Mouse (Mus musculus) B cell, adult 67 days (primary cell): ENCODE measurements around the gene Acoxl. TPM values are rescaled to one million over a fixed set of nuclear protein-coding genes. Genes with fewer than 3 reads are reported as not detected.

Source experiments
- total RNA-seq, 2 experiments: library from RNA; stranded (reverse); gene quantifications; 4 replicates each; pipeline ENCODE4 v1.2.4; 2023

Acoxl gene
- not detected for total RNA-seq

DNA sequence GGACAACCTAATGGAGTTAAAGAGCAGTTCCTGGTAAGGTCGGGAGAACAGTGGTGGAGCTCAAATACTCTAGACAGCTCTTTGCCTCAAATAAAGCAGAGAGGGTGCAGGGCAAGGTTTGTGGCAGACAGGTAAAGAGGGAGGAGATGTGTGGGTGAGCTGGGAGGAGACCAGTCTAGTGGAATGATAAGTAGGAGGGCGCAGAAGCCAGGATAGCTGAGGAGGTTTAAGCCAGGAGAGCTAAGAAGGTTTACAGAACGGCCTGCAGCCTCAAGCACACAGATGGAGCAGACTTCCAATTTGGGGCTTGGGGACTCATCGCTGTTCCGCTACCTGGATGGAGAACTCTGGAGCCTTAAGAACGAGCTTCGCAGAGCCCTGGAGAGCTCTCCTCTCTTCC lies at the start of gene Acoxl:
TSS of gene Acoxl (plus strand) at position 301 of the 400 bp plus-strand sequence.

DNA sequence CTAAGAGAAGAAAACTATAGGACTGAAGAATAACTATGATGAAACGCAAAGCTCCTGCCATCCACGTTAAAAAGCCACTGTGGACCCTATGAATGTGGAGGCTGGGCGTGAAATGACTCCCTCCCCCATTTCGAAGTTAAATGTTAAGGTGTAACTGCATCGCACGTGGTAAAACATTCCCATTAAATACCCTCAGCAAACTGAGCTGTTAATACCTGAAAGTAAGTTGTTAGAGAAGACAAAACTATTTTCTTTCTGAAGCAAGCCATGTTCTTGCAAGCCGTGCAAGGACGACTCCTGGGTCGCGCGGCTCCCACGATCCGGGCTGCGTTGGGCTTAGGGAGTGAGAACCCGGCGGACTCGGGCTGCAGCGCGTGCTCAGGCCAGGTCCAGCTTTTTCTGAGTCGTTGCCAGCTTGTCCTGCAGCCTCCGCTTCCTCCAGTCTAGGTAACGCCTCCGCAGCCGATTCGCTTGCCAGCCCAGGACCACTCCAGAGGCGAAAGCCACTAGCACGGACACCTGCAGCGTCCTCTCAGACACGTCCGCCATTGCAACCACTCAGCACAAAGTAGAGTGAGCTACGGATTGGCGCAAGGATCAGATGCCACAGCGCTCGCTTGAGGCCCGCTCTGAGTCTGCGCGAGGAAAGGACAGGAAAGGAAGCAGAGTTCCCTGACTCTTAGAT lies 46.6 kb upstream of the Acoxl start, which contains the start of gene Mtln:
TSS of gene Mtln (minus strand) at position 570 of the 685 bp plus-strand sequence.

DNA sequence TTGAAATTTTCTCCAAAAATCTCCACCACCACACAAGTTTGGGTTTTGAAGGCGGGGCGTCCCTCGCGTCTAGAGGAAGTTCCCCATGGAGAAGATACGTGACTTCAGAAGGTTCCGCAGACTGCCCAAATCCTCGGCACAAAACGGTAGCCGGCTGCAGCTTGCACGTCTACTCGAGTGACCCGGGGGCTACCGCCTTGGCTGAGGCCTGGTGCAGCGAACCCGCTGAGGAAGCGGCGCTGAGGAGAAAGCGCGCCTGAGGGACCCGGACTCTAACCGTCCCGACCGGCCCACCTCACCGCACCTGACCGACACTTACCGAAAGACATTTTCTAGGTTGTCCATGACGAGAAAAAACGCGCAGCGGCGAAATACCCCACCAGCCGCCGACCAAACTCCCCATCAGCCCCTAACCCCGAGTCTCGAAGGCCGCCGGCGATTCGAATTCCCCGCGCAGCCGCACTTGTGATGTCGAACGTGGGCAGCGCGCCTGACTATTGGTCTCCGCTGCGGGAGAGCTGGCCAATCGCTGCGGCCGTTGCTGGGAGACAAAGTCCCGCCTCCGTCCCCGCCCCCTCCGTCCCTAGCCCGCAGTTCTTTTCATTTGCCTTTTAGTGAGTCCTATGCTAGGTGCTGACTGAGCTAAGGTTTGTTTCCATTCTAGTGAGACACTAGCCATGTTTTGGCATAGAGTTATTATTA lies 7.1 kb upstream of the Acoxl start, which contains the start of gene Bub1:
TSS of gene Bub1 (minus strand) at position 465 of the 702 bp plus-strand sequence.

DNA sequence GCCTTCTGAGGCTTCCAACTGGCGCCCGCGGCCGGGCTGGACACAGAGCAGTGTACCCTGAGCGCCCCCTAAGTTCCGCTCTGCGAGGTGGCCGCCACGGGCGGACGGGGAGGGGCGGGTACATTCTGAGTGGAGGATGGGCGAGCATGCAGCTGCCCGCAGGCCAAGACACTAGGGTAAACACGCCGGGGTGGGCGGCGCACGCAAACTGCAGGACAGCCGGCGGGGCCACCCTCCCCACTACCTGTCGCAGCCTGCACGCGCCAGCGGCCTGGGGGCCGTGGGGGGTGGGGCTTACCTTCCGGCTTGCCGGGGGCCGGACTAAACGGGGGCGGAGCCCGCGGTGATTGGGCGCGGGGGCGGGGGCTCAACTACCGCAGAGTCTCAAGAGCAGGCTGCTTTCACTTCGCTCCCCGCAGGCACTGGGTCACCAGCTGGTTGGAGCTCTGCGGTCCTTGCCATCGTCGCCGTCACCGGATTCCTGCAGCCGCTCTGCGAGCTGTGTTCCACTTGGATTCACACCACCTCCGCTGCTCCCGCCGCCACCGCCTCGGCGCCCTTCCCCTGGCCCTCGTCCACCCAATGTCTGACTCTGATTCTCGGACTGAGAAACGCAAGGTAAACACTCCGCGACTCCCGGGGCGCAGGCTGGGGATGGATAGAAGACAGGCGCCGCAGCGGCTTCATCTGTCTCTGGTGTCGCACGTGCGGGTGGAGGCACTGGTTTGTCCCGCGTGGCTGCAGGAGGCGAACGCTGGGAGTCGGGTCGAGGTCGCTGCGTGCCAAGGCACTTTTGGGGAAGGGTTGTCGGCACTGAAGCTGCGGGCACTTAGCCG lies 287.2 kb downstream of the Acoxl start, which contains the start of gene Bcl2l11:
TSS of gene Bcl2l11 (plus strand) at position 404 of the 836 bp plus-strand sequence.

Other genes starting within 250 kb of the Acoxl start
- gene Mal, start 182.2 kb upstream of the Acoxl start, total RNA-seq: not detected
- under 1 TPM; 0.61 to 0.92 TPM for gene Mall, start 108.9 kb upstream of the Acoxl start, total RNA-seq
- gene Nphp1, start 50.0 kb upstream of the Acoxl start, total RNA-seq: 1 to 10 TPM; 1.3 to 1.4 TPM
- 10 to 100 TPM; 11.3 to 15.2 TPM for gene Mtln, start 46.4 kb upstream of the Acoxl start, total RNA-seq
- under 1 TPM in 1 of 2 experiments, not detected in 1; 0.55 TPM for gene Bub1, start 7.0 kb upstream of the Acoxl start, total RNA-seq